Mouse (Mus musculus): Measurements from ENCODE around the gene Hsd17b14.
"Not testable (repeated sequence)": the region's sequence is repeated elsewhere in the genome, so short reads cannot be mapped to it uniquely, and the experiment has no call there.

Gene Hsd17b14

DNA sequence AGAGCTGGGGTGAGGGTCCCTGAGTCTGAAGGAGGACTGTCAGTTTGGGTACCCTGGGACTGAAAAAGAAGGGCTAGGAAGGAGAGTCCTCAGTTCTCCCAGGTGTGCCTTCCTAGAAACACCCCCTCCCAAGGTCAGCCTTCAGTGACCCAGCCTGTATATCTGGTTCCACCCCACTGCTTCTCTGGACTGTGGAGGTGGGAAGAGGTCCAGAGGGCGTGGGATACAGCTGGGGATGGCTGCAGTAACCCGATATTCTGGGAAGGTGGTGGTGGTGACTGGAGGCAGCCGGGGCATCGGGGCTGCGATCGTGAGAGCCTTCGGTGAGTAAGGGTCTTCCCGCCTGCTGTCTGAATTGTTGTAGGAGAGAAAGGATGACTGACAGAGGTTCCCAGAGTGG is at the start of gene Hsd17b14:
Gene Hsd17b14 (plus strand): TSS at position 150 of the 400 bp plus-strand sequence.
- DNase-seq, result no peak

DNA sequence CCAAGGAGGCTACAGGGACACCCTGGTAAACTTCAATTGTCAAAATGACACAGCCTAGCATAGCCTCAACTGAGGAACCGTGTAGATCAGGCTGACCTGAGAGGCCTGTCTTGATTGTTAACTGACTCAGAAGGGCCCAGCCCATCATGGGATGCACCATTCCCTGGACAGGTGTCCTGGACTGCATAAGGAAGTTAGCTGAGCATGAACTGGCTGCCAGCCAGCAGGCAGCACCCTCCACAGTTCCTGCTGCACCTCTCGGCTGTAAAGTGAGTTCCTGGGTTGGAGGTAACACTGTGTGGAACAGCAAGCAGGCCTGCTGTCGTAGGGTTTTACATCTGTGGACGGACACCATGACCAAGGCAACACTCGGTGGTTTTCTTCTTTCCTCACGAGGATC is 47.1 kb upstream of the Hsd17b14 start:
- peak; percentile 53 for DNase-seq

DNA sequence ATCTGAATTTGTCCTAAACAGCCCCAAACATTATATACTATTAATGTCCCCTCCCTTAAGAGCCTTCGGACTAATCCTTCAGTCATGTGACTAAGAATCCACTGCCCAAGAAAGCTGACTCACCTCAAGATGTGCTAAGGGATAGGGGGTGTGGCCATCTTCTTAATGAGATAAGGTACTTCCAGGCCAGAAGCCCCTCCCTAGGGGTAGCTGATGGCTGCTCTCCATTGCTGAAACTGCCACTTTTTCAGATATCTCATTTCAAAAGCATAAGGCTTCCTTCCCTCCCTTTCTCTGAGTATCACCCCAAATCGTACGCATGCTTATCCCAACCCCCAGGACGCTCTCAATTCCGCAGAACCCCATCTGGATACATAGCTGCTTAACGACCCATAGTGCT is 46.1 kb upstream of the Hsd17b14 start:
- DNase-seq, result no peak

DNA sequence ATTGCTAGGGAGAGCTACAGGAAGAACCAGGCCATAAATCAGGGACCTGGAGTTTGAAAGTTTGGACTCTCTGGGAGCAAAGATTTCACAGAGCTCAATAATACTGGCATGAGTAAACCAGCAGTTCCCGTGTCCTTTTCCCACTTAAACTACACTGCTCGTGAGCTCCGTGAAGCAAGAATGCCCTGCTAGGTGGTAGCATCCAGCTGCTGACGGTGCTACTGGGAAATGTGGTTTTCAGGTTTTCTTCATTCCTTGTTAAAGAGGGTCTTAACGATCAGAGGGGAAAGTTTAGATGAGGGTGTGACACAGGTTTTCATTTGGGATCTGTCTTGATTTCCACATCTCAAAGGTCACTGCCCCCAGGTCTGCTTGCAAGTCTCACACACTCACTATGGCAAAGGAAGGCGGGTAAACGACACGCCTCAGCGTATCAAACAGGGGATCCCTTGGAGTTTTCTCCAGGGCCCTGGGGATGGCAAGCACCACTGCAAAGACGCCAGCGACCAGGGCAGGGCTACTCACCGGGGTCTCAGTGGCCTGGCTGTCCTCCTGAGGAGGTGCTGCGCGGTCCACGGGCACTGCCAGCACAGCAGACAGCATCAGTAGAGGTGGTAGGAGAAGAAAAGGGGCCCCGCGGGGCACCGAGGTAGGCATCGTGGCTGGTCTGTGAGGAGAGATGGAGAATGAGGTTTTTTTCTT is 45.4 kb upstream of the Hsd17b14 start:
- no peak for DNase-seq

DNA sequence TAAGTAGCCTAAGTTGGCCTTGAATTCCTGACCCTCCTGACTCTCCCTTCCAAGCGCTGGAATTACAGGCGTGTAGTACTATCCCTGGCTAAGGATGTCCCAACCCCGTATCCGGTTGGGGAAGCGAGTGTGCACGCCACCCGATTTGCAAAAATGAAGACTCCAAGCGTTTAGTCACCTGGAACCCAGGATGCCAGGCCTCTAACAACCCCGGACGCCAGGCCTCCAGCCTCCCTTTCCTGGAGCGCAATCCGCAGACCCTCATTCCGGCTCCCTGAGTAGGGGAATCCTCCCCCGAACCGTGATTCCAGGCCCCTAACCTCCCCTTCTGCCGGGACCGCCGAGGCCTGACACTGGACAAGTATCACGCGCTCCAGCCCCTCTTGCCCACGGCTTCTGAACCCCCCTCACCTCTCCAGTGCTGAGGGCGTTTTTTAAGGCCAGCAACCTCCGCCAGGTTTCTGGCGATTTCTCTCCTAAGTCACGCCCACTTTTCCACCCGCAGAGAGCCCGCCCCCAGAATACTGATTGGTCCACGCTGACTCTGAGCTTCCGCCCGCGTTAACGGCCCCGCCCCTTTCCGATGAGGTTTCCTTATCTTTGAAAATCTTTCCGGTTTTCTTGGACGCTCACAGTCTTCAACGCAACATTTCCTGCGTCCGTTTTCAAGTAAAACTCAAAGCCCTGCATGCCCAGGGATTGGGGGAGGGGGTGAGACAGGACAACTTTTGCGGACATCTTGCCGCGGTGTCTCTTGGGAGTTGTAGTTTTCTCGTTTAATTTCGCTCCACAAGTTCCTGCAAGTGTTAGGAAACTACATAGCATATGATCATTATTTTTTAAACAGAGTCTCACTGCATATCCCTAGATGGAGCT is 44.5 kb upstream of the Hsd17b14 start, which contains the start of gene Nucb1:
Gene Nucb1 (minus strand): TSS at position 495 of the 876 bp plus-strand sequence.
- peak; percentile 96 for DNase-seq

DNA sequence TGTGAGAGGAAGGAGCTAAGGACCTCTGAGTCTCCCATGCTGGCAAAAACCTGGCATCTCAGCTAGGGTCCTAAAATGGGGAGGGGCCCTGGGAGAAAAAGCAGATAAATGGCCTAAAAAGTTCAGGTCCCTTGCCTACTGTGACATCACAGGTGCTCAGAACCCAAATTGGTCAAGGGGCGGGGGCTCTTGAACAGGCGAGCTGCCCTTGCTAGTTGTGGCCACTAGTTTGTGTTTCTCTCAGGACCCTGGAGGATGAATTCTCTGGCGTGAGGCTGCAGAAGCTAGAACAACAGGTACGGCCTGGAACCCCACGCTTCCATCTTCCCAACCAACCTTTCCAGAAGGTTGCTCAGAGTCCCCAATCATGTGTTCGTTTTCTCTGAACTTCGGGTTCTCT is 40.3 kb upstream of the Hsd17b14 start:
- DNase-seq, result no peak

DNA sequence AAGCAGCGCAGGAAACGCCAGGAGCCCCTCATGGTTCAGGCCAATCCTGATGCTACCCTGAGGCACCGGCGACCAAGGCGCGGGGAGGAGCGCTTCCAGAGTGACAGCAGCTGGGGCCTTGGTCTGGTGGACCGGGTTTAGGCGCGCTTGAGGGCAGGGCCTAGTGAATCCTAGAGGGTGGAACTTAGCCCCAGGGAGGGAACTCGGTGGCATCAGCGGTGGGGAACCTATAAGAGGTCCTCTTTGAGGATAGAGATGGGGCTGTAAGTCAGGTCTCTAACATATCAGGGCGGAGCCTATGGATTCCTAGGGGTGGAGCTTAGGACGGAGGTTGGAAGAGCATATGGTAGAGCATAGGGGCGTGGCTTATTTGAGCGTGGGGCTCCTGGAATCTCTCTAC is 39.3 kb upstream of the Hsd17b14 start:
- no peak for DNase-seq

DNA sequence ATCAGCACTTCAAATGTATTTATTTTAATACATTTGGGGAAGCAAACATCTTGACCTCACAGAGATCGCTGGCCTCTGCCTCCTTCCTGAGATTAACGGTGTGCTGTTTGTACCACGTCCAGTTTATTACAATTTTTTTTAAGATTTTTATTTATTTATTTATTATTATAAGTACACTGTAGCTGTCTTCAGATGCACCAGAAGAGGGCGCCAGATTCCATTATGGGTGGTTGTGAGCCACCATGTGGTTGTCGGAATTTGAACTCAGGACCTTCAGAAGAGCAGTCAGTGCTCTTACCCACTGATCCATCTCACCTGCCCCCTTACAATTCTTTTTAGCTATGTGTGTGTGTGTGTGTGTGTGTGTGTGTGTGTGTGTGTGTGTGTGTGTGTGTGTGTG is 37.8 kb upstream of the Hsd17b14 start:
- DNase-seq, result not testable (repeated sequence)

DNA sequence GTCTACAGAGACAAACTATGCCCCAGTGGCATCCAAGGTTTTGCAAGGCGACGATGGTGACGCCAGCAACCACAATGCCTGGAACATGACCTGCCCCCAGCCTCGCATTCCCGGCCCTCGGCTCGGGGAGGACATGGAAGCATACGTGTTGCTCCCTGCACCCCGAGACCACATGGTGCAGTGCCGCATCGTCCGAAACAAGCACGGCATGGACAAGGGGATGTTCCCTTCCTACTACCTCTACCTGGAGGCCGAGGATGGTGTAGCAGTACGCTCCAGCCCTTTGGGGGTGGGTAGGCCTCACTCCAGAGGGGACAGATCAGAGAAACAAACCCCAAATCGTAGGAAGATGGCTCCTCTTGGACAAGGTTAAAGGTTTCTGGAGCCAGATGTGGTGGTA is 36.1 kb upstream of the Hsd17b14 start:
- no peak for DNase-seq

DNA sequence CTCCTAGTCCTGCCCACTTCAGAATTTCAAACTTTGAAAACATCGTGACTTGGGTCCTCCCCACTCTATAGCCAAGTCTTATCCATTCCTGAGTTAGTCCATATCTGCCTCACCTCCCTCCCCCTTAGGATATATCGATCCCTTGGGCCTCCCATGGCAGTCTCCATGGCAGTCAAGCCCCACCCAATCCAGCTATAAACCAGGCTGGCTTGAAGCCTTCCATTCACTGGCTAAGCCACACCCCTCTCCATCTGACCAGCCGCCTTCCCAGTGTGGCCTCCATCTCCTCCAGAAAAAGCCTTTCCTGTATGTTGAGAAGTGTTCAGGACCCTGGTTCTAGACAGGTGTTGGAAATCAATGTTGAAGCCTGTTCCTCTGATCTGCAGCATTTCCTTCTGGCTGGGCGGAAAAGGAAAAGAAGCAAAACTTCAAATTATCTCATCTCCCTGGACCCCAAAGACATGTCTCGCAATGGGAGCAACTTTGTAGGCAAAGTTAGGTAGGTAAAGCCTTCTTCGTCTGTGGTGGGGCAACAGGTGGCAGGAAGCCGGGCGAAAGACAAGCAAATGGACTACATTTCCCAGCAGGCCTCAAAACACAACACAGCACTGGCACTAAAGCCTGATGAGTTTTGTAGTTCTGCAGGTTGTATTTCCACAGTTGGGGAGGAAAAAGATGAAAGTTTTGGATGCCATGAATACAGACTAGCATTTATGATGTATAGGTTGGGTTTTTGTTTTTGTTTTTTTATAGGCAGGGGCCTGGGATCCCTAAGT is 35.2 kb upstream of the Hsd17b14 start:
- DNase-seq, result no peak

DNA sequence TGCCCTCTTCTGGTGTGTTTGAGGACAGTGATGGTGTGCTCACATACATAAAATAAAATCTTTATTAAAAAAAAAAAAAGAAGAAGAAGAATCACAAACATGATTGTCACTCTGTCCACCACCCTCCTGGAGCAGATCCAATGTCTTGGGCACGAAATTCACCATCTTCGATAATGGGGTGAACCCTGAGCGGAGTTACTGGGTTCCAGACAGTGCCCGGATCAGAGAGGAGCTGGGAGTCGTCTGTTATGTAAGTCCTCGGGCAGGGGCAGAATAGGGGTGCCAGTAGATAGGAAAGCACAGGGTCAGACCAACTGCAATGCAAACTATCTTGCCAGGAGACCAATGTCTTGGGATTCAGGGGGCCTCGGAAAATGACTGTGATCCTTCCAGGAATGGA is 34.1 kb upstream of the Hsd17b14 start:
- no peak for DNase-seq

DNA sequence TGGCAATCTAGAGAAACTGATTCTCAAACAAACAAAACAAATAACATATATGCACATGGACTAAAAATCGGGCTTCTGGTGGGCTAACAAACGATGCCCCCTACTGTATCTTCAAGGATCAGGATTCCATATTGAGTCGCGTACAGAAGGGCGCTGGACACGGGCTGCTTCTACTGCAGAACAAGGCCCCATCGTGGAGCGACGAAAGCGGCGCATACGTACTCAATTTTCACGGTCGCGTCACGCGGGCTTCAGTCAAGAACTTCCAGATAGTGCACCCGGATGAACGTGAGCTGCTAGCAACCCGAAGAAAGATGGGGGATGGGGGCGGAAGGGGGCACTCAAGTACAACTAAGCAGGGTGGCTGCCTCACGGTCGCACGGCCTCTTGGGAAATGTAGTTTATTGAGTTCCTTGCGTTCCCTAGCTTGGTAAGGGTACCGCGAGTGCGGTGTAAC is 32.9 kb upstream of the Hsd17b14 start:
- peak; percentile 93 for DNase-seq

DNA sequence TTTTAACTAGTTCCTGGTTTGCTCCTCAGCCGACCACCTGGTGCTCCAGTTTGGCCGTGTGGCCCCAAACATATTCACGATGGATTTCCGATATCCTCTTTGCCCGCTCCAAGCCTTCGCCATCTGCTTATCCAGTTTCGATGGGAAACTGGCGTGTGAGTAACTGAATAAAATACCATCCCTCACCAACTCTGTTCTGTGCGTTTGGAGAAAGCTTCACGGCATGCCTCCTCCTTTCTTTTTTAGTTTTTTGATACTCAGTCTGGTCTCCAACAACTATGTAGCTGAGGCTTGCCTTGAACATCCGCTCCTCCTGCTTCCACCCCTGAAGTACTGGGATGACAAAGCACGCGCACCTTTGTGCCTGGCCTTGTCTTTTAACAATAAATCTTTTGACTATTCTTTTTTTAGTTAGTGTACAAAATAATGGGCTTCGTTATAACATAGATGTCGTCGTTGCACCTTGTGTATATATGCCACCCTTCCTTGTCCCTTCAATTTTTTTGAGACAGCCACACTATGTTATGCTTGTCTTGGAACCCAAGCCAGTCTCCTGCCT is 32.4 kb upstream of the Hsd17b14 start:
- no peak for DNase-seq

DNA sequence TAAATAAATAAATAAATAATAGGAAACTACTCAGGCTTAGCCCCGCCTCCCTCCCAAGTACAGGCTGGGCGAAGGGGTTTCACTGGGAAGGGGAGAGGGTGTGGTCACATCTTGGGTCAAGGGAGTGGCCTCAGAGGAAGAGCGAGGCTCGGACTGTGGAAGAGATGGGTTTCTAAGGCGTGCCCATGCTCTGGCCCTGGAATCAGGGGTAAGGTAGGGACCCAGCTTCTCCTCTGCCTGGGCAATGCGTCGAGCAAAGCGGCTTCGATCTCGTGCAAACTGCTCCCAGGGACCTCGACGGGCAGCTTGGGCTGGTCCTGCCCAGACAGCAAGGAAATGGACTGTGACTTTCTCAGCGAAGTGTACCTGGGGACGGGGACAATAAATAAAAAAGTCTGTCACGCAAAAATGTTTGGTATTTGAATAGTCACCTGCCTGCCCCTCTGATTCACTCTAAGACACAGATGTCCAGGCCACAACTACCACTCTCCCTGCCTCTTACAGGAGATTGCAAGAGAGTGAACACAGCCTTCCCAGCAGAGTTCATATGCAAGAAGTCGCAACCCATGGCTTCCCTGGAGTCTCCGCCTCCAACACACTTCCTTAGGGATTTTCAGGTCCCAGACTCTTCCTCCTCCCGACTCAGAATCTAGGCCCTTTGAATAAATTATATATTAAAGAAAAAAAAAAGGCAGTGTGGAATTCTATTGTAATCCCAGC is 31.6 kb upstream of the Hsd17b14 start:
- DNase-seq, result peak; percentile 37

DNA sequence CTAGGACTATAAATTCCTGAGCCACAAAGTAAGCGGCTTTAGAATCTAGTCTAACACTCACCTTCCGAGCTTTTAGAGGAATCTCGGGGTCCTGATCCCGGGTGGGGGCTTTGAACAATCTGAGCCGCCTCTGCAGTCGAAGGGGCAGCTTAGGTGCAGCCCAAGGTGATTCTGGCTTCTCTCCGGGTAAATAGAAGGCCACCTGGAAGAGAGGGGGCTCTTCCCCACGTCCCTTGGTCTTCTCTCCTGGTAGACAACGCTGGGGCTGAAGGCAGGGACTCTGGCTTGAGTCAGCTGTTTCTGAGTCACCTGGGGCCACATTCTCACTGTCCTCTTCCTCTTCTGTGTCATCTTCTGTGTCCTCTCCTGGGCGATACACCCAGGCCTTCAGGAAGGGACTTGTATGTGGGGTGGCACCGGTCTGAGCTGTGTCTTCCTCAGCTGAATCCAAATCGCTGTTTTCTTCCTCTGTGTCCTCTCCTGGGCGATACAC is 31.0 kb upstream of the Hsd17b14 start:
- peak; percentile 15 for DNase-seq

DNA sequence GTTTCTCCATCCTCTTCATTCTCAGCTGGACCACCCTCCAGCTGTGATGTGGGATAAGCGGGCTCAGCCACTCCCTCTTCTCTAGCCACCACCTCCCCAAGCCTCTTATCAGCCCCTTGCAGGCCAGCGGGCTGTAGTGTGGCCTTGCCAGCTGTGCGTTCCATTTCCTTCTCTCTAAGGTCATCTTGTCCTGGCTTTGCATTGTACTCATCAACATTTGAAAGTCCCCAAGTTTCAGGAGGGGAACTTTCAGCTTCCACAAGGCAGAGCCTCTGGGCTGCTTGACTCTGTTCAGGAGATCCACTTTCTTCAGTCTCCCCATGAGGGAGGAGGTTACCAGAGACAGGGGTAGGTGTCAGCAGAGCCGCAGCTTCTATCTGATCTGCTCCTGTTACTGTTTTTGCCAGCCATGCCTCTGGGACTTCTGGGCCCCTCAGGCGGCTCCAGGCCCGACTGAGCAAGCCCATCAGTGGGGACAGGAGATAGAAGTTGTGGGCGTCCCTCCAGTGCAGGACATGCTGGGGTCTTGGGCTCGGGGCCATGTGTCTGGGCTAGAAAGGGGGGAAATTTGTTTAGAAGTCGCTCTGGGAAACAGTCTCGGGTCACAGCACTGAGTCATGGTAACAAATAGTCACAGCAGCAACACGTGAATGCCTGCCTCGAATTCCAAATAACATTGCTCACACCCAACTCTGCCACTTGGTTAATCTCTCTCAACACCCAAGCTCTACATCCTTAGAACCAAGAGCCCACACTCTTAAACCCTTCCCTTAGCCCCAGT is 29.7 kb upstream of the Hsd17b14 start:
- peak; percentile 37 for DNase-seq

DNA sequence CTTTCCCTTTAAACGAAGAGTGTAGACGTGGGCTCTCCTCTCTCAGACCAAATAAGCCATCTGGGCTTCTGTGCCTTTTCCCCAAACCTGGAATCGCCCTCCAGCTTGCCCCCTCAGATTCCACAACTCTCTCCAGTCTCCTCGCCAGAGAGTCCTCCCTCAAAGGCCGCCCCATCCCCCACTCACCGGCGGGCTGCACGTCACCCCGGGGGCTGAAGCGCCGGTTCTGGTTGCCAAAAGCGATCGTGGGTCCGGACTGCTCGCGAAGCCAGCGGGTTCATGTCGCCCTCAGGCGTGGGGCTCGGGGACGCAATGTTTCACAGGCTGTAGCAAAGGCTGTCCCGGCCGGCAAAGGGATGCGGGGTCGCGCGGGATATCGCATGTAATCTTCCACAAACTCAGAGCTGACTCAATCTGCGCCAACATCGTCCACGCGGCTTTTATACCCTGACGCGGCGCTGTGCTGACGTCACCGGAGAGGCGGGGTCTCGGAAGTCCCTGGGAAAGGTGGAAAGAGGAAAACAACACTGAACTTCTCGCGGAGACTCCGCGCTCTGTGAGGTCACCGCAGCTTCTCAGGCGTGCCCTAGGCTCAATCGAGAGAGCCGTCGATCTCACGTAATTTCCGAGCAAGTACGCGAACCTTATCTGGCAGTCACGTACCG is 28.8 kb upstream of the Hsd17b14 start, which contains the start of the genes Ppp1r15a and Plekha4:
Gene Ppp1r15a (minus strand): TSS at position 460 of the 665 bp plus-strand sequence.
Gene Plekha4 (plus strand): TSS at position 522 of the 665 bp plus-strand sequence.
- peak; percentile 97 for DNase-seq

DNA sequence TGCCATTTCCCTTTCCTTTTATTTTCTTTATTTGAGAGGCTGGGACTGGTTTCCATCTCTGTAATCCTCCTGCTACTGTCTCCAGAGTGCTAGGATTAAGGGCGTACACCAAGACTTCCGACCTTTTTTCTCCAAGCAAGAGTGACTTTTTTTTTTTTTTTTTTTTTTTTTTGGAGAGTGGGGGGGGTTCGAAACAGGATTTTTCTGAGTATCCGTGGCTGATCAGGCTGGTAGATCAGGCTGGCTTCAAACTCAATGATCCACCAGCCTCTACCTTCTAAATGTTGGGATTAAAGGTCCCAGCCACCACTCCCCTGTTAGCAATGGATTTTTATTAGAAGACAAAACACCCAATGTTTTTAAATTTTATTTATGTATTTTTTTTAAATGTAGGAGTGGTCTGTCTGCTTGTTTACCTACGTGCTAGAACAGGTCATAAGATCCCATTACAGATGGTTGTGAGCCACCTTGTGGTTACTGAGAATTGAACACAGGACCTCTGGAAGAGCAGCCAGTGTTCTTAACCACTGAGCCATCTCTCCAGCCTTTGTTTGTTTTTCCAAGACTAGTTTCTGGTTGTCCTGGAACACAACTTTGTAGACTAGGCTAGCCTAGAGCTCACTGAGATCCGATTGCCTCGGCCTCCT is 28.1 kb upstream of the Hsd17b14 start:
- DNase-seq, result no peak

DNA sequence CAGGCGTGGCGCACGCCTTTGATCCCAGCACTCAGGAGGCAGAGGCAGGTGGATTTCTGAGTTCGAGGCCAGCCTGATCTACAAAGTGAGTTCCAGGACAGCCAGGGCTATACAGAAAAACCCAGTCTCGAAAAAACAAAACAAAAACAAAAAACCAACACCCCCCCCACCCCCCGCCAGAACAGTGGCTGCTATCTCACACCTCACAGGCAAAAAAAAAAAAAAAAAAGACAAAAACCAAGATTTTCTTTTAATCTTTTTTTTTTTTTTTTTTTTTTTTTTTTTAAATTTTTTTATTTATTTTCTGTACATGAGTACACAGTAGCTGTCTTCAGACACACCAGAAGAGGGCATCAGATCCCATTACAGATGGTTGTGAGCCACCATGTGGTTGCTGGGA is 27.5 kb upstream of the Hsd17b14 start:
- not testable (repeated sequence) for DNase-seq

DNA sequence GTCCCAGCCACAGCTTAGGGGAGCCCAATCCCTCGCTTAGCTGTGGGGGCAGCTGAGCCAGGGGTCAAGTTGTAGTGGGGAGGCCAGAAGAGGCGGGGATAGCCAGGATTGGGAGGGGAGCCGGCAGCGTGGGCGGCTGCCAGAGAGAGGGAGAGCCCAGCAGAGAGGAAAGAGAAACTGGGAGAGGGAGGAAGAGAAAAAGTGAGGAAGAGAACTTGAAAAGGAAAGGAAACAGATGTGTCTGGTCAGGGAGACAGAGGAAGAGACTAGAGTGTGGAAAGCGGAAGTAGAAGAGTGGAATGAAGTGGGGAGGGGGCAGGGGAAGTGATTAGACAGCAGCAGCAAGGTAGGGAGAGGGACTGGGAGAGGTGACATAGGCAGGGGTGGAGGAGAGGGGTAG is 25.2 kb upstream of the Hsd17b14 start:
- DNase-seq, result peak; percentile 67

Measured in kidney, postnatal 10 days (tissue).